Mouse (Mus musculus) splenic B cell, adult 2 months (primary cell): ENCODE measurements around the gene Tubg1.
A peak's percentile ranks its signal among the peaks of the same experiment; 100 is the strongest.

Experiments used
- DNase-seq: peaks from one replicate; pipeline ENCODE4 v3.0.0-alpha.2; 2011; ENCODE audit warnings: low read depth, low spot score
- H3K27me3 ChIP-seq: 2 replicates; pipeline ENCODE4 v1.6.1; 2012; ENCODE audit warnings: mild to moderate bottlenecking, low read length, moderate library complexity, mixed read lengths; ENCODE audit not compliant: control insufficient read depth, poor library complexity, insufficient read depth, severe bottlenecking
- H3K36me3 ChIP-seq: 2 replicates; pipeline ENCODE4 v1.6.1; 2012; ENCODE audit warnings: mild to moderate bottlenecking, low read length, moderate library complexity, mixed read lengths; ENCODE audit not compliant: control insufficient read depth, poor library complexity, insufficient read depth, severe bottlenecking

The Tubg1 gene

DNA sequence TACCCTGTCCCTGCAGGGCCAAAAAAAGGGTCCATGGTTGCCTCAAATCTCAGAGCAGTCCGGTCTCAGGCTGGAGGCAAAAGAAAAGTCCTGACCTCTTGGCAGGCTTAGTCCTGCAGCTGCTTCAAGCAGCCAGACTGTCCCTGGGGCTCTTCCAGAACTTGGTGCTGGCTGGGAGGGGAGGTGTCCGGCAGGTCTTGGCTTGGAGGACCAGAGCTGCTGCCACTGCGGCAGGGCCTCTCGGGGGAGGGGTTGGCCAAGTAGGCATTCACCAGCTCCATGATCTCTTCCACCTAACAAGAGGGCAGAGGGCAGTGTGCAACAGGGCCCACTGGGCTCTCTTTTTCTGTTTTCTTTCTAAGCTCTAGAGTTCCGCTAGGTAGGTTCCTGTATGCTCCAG lies 43.0 kb downstream of the Tubg1 start:
- peaks cover 2% of the 10 kb centered on the region for H3K27me3 ChIP-seq
- DNase-seq, result no peak
- H3K36me3 ChIP-seq, result no peaks in the 10 kb centered on the region

DNA sequence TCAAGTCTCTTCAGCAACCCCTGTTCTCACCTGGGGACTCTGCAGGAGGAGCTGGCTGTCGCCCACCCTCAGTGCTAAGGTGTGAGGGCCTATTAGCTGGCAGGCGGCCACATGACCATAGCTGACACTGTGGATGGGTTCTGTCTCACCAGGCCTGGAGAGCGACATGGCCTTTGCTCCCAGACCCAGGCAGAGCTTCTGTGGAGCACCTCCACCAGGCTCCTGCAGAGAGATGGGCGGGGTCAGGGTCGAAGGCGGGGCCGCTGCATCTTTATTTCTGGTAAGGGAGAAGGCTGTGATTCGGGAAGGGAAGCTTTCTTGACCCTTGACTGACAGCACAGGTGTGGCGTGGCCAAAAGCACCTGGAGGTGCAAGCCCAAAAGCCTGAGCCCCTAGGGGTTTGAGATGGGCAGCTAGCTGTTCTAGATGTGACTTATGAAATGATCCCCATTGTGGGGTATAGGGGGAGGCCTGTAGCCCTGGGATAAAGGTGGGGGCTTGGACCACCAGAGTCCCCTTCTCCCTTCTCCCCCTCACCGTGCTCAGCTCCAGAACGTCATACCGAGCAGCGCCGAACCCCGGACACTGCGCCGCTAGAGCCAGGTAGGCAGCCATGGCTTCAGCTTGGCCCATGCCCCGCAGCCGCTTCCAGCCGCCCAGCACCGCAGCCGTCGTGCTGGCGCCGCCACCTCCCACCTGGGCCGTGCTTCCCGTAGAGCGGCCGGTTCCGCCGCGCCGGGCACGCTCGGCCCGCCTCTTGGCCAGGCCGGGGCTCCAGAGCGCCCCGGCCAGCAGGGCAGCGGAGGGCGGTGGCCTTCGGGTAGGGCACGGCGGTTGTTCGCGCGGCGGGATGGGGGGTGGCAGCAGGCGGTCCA lies 44.0 kb downstream of the Tubg1 start:
- no peaks in the 10 kb centered on the region for H3K36me3 ChIP-seq
- no peak for DNase-seq
- peaks cover 2% of the 10 kb centered on the region for H3K27me3 ChIP-seq

GRCm38 (mm10) chr11:101164351-101164665 lies 44.6 kb downstream of the Tubg1 start:
- Histone ChIP-seq H3K36me3 (no peaks in the 10 kb centered on the region), H3K27me3 (peaks cover 4% of the 10 kb centered on the region)
- DNase-seq, result no peak

DNA sequence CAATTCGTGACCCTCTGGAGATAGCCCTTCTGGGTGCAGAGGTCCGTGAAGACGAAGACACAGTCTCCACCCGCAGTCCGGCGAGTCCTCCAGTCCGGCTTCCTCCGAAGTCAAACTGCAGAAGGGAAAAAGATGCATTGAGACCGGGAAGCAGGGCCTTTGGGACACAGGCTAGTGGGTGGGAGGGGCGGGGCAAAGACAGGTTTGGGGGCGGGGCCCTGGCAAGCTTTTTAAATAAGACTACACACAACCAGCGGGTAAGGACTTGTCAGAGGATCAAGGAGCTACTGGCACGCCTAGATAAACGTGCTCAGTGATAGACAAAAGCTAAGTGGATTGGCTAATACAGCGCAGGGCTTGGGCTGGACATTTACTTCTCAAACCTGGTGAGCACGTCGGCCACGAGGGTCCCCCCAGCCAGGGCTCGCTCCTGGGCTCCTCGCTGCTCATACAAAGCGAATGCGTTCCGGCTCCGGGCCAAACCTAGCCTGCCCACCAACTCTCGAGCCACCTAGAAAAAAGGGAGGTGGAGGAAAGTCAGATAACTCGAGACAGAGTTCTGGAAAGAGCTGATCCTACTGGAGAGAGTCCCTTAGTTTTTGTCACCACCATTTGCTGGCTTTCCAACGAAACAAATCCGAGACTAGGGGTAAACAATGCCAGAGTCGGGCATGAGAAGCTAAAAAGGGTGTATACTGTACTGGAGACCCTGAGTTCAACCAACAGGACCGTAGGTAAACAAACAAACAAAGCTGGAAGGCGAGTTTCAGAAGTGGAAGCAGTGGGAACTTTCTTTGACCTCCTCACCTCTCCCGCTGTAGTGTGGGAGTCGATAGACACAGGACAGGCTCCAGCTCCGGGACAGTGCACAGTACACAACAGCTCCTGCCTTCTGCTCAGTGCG lies 45.2 kb downstream of the Tubg1 start:
- Histone ChIP-seq H3K36me3 (no peaks in the 10 kb centered on the region), H3K27me3 (peaks cover 4% of the 10 kb centered on the region)
- DNase-seq, result peak; percentile 30

- no peak for DNase-seq
- no peaks in the 10 kb centered on the region for H3K36me3 ChIP-seq
- peaks cover 4% of the 10 kb centered on the region for H3K27me3 ChIP-seq
Measured at GRCm38 (mm10) chr11:101166357-101166756, 46.6 kb downstream of the Tubg1 start.

DNA sequence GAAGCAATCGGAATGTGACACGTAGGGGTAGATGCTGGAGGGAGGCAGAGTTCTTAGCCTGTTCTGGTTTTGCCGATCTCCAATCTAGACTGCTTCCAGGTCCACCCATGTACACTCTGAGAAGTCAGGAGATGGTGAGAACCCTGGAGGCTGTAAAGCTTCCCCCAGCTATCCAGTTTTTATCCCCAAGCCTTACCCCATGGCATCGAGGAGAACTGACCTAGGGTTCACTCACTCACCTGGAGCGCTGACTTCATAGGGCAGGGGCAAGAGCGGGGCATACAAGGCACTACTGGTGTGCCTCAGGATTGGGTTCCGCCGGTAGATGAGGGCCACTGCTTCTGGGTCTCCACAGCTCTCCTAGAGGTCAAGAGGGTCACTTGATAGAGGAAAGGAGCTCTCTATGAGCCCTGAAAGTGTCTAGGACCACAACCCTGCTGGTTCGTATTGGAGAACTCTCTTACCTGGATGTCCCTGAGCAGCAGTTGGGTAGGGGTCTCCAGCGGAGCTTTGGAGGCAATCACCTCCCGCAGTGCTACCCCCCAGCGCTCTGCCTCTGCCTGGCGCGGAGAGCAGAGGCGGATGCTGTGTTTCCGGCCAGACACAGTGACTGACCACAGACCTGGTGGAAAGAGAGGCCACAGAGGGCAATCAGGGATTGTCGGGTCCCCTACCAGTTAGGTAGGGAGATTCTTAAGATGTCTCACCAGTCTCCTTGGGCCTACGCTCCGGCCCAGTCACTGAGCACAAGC lies 47.6 kb downstream of the Tubg1 start:
- no peaks in the 10 kb centered on the region for H3K36me3 ChIP-seq
- H3K27me3 ChIP-seq, result peaks cover 4% of the 10 kb centered on the region
- no peak for DNase-seq

DNA sequence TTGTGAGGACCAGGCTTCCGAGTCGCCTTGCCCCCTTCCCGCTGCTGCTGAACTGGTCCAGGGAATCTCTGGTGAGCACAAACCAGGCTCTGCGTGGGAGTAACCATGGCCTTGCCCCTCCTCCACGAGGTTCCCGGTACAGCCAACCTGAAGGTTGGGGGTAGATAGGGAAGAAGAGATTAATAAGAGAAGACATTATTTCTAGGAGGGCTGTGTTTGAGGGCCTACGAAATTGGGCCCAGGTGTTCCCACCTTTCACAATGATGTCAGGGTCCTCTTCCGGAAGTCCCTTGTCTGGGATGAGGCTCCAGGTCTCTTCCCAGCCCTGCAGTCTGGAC lies 48.2 kb downstream of the Tubg1 start:
- Histone ChIP-seq H3K27me3 (peaks cover 4% of the 10 kb centered on the region), H3K36me3 (no peaks in the 10 kb centered on the region)
- DNase-seq, result no peak

DNA sequence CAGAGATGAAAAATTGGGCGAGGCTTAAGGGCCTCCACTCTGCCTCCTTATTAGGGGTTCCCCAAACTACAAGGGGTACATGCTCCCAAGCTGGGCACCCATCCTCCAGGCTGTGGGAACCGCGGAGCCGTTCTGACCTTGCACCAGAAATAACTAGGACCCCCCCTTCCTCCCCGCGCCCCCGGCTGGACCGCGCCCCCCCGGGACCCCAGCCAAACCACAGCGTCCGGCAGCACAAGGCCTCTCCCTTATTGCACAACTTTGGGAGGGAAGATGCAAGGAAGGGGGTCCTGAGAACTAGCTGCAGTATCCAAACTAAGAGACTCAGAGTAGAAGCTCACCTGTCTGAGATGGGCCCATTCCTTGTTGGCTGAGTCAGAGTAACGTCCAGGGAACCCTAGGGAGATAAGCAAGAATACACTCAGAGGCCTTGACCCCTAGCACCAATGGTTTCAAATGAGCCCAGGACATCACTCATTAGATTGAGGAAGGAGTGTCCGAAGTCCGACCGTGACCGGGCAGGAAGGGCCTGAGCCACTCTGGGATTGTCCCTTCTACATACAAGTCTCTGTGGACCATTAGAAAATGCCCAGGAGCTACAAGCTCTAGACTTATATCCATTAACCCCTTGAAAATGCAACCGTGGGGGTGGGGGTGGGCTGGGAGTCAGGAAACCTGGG lies 48.7 kb downstream of the Tubg1 start:
- peaks cover 4% of the 10 kb centered on the region for H3K27me3 ChIP-seq
- no peaks in the 10 kb centered on the region for H3K36me3 ChIP-seq
- DNase-seq, result no peak

DNA sequence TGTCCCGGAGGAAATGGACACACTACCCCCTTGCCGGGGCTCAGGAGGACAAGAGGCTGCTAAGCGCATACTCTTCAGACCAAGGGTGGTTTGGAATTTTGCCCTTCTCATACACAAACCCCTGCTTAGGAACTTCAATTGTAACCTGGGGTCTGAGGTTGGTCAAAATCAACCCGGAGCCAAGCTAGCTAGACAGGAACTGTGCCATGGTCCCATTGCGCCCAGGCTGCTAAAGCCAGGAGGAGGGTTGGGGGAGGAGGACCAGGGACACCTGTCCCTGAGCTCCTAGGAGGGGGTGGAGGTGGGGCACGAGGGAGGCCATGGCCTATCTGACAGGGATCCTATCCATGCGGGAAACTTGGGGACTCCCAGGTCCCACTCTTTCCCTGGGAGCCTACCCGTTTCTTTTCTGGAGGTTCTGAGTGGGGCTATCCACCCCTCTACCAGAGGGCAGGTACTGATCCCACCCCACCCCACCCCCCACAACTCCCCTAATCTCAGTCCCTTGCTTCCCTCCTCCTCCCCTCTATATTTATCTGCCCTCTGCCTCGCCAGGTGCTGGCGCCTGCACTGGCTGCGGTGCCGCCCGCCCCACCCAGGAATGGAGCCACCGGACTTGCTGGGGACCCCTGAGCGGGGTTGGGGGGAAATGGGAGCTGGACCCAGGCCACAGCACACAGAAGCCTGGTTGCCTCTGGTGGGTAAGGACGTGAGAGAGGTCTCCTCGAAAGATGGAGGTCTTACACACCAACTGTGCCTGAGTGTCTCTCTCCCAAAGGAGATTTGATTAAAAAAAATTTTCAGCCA lies 49.8 kb downstream of the Tubg1 start:
- H3K27me3 ChIP-seq, result peaks cover 2% of the 10 kb centered on the region
- H3K36me3 ChIP-seq, result no peaks in the 10 kb centered on the region
- DNase-seq, result no peak

DNA sequence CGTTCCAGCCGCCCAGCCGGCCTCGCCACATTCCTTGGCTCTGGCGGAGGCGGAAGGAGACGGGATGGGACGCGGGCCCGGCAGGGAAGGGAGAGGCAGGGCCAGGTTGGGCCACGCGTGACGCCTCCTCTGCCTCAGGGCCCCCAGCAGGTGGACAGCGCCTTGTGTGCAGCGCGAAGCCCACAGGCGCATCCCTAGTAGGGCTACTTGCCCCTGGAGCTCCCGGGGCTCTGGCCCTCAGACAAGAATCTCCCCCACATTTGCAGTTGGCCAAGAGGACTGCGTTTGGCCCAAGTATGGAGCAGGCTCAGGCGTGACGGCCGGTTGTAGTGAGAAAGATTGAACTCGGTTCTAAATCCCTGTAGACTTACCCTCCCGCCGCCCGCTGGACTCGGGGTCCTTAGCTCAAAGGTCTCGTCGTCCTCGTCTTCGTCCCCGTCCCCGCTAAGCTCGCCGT lies 50.6 kb downstream of the Tubg1 start, which contains the start of gene Cntnap1:
Gene Cntnap1, plus strand, starts transcription at position 170 of the 457 bp plus-strand sequence.
- H3K27me3 ChIP-seq, result peaks cover 3% of the 10 kb centered on the region
- no peaks in the 10 kb centered on the region for H3K36me3 ChIP-seq
- peak; percentile 22 for DNase-seq

- Histone ChIP-seq H3K27me3 (peaks cover 3% of the 10 kb centered on the region), H3K36me3 (no peaks in the 10 kb centered on the region)
- peak; percentile 83 for DNase-seq
Measured at GRCm38 (mm10) chr11:101170811-101171610, 51.3 kb downstream of the Tubg1 start, which contains the start of gene Plekhh3. Plekhh3 (minus strand) TSS chr11:101171351.

GRCm38 (mm10) chr11:101171721-101172433 lies 52.1 kb downstream of the Tubg1 start:
- H3K36me3 ChIP-seq, result no peaks in the 10 kb centered on the region
- DNase-seq, result peak; percentile 46
- H3K27me3 ChIP-seq, result peaks cover 3% of the 10 kb centered on the region
